Mouse (Mus musculus): Measurements from ENCODE around the gene Gramd1b.
A peak's percentile ranks its signal among the peaks of the same experiment; 100 is the strongest.

Gene Gramd1b

DNA sequence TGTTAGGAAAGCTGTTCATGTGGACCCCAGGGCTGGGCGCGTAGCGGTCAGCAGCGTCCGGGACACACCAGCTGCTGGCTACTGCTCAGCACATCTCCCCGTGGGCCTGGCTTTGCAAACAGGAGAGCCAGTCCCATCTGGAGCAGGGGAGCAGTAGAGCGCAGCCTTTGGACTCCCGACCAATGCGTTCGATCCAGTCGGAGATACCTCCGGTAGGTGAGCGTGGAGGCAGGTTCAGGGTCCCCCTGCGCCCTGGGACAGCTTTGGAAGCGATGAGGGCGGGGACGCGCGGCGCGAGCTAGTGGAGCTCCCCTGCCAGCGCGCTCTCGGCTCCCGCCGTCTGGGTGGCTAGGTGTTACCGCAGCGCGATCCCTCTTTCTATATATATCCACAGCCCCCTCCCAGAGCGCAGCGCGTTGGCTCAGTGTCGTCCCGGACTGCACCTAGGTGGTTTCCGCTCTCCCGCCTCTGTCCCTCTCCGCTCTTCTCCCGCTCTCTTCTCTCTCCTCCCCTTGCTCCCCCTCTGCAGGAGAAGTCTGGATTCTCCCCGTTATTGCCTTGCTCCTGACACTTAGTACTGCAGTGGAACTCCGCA, at the start of gene Gramd1b:
TSS of gene Gramd1b (minus strand) at position 357 of the 595 bp plus-strand sequence.
- peak; percentile 39 for DNase-seq (ENCODE audit: low read depth, low spot score)

DNA sequence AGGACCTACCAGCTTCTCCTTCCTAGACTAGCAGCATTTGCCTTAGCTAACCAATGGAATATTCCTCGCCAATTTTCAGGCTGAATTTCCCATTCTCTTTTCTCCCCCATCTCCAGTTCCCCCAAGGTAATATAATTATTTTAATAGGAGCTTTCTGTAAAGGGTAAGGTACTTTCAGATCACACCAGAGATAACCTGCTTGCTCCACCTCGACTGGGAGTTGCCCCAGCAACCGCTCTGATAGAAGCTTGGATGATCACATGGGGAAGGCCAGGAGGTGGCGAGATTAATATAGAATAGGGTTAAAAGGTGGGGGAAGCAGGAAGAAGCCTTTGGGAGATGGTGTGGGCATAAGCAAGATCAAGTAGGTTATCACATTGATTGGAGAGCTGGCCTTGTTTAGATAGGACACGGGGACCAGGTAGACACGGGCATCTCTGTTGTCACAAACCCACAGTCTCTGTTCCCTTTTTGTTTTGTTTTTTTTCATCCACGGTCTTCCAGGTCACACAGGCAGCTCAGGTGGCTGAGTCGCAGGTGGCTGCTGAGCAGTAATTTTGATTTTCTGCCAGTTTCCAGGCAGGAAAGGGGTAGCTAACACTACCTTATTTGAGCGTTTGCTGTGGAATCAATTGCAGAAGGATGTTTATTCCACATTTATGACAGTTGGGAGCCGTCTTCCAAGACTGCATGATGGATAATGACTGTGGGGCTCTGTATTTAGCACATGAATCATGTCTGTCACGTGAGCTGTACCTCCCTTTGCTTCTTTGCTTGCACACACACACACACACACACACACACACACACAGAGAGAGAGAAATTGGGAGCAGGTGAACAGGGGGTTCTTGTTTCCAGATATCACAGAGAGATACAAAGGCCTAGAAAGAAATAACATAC, 47.8 kb upstream of the Gramd1b start:
- no peak for DNase-seq (ENCODE audit: low read depth, low spot score)

DNA sequence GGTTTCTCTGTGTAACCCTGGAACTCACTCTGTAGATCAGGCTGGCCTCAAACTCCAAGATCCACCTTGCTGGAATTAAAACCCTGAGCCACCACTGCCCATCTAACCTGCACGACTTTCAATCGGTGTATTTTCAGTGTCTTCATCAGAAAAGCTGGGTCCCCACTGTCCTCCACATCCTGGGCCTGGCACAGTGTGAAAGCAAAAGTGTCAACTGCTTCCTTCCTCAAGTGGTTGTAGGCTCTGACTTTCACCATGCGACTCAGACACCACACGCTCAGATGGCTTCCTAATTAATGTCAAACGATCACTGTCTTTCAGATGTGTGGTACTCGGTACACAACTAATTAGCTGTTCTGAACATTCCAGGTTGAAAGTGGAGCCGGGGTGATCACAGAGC, 45.9 kb upstream of the Gramd1b start:
- DNase-seq (ENCODE audit: low read depth, low spot score), result no peak

DNA sequence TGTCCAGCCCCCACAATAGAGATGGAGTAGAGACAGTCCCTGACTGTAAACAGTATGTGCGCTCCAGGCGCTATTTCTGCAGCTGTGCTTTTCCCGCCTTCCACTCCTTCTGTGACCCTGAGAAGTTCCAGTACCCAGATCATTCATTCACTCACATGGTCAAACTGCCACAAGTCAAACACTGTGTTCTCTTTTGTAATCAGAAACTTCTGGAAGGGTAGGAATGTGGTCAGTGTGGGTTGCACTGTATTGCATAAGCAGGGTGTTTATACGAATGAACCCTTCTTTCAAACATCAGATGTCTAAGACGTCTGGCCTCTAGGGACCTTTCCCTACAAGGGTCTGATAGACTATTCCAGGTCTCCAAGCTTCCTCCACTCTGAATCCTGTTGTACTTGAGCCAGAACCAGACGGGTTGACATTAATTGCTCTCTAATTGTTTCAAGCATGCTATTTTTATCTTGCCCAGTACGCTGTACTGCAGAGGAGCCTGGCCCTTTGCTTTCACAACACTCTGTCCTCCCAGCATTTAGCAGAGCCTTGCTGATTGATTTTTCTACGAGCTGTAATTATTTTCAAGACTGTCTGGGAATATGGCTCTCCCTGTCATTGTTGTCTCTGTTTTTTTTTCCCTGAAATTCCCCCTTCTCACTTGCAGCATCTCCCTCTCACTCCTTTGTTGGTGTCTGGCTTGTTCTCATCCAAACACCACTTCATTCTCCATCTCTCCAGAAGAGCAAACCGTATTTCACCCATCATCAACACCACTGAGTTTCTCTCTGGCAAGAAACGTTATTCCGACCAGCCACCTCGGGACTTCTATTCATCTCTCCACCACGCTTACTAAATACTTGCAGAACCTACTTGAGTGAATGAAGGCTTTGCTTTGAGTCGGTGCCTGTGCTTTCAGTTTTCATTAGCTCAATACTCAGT, 44.1 kb upstream of the Gramd1b start:
- peak; percentile 9 for DNase-seq (ENCODE audit: low read depth, low spot score)

DNA sequence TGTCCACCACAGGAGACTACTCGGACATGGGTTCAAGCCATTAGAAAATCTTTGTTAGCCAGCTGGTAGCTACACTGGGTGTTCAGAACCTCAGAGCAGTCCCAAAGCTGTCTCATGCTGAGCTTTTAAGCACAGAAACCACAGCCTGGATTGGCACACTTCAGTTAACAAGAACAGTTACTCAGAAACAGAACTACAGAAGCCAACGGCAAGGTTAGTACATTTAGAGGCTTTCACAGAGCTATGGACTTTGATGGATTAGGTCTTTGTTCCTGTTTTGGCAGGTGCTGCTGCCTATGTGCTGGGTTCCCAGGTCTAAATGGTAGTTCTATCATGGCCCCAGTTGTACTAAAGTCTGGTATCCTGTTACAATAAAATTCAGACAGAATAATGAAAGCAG, 40.1 kb upstream of the Gramd1b start:
- DNase-seq (ENCODE audit: low read depth, low spot score), result no peak

DNA sequence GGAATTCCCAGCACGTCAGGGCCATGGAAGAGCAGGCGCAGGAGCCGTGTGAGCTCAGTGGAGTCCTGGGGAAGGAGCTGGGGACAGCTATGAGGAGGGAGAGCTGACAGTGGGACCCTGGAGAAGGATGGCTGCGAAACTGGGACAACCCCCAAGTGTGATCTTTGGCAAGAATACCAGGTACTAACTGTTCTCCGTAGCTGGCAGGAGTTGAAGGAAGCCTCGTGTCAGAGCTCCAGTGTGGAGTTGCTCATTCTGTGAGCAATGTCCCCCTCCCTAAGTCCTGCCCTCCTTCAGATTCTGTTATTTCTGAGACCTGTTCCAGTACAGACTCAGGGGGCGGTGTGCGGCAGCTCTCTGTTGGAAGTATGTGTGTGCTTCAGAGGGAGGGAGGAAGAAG, 36.9 kb upstream of the Gramd1b start:
- DNase-seq (ENCODE audit: low read depth, low spot score), result no peak

DNA sequence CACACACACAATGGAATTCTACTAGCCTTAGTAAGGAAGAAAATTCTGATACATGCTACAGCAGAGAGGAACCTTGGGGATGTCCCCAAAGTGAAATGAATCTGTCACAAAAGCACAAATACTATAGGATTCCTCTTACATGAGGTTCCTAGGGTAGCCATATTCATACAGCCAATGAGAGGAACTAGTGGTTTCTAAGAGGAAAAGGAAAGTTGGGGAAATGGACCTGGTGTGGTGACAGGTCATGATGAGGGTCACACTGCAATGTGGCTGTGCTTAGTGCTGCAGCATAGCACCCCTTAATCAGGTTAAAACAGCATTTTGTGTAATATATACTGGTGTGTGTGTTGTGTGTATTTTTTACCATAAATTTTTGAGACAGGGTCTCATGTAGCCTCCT, 32.6 kb upstream of the Gramd1b start:
- DNase-seq (ENCODE audit: low read depth, low spot score), result no peak

DNA sequence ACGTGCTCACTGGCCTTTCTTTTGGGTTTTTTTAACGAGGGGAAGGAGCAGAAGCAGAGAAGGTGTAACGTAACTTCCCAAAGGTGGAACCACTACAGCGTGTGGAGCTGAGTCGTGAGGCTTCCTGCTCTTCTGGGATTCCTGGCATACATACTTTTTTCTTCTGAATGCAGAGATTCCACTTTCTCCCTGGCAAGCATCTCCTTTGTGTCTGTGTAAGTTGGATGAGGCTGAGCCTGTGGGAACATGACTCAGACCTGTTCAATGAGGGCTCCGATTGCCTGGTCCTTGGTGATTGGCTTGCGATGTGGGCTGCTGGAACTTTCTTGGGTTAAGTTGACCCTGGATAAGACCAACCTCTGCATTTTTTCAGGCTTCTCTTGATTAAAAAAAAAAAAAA, 28.5 kb upstream of the Gramd1b start:
- DNase-seq (ENCODE audit: low read depth, low spot score), result no peak

DNA sequence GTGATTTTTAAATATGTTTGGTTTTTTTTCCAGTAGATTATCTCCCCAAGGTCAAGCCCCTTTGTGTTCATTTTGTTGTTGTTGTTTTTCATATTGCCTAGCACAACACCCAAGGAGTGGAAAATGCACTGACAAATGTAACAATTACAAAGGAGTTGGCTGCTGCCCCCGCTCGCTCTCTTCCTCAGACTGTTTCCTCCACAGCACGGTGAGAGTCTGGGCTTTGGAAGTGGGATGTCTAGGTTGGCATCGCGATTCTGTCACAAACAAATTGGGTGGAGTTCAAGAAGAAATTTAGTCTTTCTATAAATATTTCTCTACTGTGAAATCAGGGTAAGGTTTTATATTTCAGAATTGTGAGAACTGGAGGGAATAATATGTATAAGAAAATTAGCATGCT, 26.6 kb upstream of the Gramd1b start:
- DNase-seq (ENCODE audit: low read depth, low spot score), result no peak

DNA sequence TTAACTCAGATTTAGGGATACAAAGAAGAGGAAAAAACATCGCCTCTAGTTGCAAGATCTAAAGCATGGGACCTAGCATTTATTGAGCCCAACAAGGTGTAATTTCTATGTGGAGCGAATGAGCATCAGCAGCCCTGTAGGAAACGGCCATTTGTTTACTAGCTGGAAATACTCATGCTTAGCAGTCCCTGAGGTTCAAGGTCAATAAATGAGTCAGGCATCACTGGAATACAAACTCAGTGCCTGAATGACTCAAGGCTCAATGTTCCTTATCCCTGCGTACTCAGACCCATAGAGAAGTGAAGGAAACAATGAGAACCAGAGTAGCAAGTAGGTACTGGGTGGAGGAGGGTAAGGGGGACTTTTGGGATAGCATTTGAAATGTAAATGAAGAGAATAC, 25.2 kb upstream of the Gramd1b start:
- no peak for DNase-seq (ENCODE audit: low read depth, low spot score)

DNA sequence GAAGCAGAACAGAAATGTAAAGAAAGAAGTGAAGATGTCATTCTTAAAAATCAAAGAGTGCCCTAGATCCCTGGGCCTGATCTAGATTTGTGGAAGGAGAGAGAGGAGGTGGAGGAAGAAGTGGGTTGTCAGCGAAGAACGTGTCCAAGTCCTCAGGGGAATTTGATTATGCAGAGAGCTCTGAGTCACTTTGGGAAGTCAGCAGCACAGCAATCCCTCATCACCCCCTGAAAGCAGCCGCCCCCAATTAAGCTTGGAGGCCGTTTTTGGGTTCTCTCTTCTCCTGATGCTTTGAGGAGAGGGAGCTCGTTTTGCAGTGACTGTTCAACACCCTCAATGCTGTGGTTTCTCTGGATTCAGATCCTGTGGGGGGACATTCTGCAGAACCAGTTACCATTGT, 24.1 kb upstream of the Gramd1b start:
- no peak for DNase-seq (ENCODE audit: low read depth, low spot score)

DNA sequence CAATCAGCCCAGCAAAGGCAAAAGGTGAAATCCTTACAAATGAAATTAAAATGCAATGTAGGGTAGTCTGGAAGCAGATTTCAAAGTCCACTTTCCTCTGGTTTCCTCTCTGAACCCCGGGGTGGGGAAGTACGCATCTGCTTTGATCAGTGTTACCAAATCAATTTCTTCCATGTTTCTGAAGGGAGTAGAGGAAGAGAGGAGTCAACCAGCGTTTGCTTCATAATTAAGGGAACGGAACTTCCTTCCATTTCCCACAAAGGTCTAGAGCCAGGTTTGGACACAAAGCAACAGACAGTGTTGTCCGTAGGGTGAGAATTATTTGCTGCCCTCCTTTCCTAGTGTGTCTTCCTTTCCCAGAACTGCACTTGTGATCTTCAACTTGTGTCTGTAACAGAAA, 16.7 kb upstream of the Gramd1b start:
- DNase-seq (ENCODE audit: low read depth, low spot score), result no peak

DNA sequence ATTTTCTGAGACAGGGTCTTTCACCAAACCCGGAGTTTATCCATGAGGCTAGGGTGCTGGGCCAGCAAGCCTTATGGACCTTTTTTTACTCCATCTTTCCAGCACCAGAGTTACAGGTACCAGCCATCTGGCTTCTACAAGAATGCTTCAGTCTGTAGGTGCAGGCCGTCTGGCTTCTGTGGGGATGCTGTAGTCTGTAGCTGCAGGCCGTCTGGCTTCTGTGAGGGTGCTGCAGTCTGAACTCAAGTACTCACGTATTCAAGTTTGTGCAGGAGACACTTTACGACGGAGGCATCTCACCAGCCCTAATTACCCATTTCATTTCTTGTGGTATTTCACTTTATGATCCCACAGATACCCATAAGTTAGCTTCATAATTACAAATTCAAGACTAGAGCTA, 14.0 kb upstream of the Gramd1b start:
- no peak for DNase-seq (ENCODE audit: low read depth, low spot score)

DNA sequence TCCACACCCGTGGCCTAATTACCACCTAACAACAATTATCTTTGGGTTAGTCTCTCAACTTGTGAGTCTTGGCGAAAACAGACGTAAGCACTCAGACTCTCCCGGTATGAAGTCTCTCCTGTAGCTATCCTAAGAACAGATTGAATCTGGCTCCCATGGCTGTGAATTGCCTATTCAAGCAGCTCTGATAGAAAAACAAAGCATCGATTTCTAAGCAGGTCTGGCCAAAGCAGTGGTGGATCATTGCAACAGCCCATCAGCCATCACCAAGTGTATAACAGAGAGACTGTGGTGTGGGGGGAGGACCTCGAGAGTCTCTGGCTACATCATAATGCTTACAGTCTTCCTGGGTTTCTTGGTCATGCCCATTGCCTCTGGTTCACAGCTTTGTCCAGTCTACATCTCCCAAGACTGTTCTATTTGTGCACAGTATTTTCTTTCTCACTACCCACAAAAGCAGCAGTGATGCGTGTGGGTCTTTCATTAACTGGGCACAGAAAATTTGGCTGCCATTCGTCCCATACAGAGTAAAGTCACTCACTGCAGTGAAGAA, 8.5 kb upstream of the Gramd1b start:
- no peak for DNase-seq (ENCODE audit: low read depth, low spot score)

DNA sequence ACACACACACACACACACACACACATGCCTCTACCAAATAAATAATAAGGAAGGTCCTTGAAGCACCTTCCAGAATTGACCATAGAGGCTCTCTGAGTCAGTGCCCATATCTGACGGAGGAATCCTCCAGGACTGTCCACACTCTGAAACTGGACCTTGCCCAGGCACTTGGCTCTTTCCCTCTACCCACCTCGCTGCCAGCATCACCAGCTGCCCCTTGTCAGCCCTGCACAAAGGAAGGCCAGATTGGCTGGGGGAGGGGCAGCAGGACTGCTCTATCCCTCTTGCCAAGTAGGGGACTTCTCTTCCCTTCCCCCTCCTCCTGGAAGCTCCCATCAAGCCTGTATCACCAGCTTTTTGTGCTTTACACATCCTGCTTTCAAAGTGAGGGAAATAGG, 6.5 kb upstream of the Gramd1b start:
- DNase-seq (ENCODE audit: low read depth, low spot score), result no peak

DNA sequence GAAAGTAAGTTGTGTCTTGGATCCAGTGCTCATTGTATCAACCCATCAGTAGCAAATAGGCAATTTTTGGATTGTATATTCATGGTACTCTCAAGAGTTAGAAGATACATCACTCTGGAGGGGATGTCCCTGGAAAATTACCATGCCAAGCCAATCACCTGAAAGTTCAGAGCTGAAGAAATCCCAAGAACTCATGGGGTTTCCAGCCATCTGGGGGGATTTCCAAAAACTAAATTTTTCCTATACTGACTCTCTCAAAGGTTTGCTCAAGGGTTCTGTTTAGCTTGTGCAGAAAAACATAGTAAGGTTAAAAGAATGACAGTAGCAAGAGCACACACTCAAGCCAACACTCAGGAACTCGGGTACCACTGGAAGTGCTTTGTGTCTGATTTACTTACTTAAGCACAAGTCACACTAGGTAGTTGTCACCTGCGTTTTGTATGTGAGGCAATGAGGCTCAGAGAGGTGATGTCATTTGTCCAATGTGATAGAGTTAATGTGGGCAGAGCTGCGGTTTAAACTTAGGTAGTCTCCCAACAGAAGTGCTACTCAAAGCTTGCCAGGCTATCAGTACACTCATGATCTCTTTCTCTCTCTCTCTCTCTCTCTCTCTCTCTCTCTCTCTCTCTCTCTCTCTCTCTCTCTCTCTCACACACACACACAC, 6.0 kb upstream of the Gramd1b start:
- DNase-seq (ENCODE audit: low read depth, low spot score), result no peak

DNA sequence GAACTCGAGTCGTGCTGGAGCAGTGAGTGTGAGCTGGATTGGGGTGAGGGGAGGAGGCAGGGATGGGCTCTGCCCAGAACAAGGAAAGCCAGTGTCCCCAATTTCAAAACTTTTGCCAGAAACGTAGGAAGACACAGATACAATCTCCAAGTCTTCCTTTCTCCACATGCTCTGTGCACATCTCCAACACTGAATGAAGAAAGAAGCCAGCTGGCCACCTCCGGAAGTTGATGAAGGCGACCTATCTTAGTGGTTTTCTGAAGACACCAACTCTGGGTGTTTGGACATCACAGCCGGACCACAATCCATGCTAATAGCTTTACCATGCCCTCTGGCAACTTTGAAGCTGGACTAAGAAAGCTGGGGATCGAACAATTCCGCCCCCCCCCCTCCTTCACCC, 647 bp downstream of the Gramd1b start:
- no peak for DNase-seq (ENCODE audit: low read depth, low spot score)

DNA sequence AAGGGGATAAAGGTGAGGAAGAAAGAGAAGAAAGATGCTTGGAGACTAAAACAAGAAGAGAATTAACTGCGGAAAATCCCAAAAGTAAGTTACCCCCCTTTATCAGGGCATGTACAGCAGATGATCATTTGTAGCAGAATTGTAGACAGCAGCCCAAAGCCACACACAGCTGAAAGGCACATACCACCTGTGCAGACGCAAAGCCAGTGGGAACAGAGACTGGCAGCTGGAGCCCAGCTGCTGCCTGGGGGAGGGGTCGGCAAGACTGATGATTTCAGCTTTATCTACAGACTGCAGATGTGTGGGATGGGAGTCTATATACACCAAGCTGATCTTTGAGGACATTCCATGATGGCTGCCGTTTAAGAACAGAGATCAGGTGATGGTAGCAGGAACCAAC, 2.5 kb downstream of the Gramd1b start:
- peak; percentile 40 for DNase-seq (ENCODE audit: low read depth, low spot score)

DNA sequence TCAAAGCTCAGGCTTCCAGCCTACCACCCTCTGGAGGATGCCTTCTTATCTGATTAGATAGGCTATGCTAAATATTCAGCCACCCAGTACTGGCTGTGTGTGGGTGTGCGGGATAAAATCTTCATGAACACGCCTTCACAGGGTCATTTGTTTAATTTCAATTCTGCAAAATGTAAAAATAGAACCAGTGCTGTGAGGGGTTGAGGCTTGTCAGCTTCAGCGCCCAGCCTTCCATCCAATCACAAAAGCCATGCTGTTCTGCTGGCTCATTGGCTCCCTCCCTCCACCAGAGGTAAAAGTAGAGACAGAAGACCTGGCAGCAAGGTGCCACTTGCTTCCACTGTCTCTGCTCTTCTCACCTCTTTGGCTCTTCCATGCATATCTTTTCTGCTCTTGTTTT, 4.3 kb downstream of the Gramd1b start:
- DNase-seq (ENCODE audit: low read depth, low spot score), result no peak

DNA sequence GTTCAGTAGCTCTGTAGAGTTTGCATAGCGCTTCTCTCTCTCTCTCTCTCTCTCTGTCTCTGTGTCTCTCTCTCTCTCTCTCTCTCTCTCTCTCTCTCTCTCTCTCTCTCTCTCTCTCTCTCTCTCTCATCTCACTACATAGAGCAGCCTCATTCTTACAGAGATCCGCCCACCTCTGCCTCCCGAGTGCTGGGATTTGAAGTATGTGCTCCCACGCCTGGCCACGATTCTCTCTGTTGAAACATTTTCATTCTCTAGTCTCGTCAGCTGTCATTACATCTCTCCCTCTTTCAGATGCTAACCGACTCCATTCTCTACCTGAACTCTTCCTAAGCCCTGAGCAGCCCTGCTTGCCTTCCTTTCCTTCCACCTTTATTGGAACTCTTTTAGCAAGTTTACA, 9.0 kb downstream of the Gramd1b start:
- DNase-seq (ENCODE audit: low read depth, low spot score), result no peak

DNA sequence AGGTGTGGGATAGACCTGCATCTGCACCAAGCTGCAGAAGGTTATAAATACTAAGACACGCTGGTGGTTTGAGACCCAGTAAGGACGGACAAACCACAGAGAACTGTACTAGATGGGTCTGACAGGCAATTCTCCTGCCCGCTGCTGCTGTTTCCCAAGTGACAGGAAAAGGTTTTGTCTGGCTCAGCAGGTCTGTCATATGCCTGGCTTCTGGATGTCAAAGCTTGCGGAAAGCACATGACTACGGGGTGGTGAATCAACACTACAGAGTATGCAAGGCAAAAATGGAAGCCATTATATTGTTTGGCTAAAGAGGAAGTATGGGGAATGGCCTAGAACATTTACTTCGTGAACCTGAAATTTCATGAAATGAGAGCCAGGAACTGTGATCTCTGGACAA, 10.1 kb downstream of the Gramd1b start:
- no peak for DNase-seq (ENCODE audit: low read depth, low spot score)
